Mouse (Mus musculus) cerebellum, adult 18-20 months (tissue): Measurements from ENCODE around the gene Garem2.
A peak's percentile ranks its signal among the peaks of the same experiment; 100 is the strongest.

ENCODE experiments used
- DNase-seq, 2 experiments: peaks; one replicate each; pipeline ENCODE4 v3.0.0; 2021

Gene Garem2

DNA sequence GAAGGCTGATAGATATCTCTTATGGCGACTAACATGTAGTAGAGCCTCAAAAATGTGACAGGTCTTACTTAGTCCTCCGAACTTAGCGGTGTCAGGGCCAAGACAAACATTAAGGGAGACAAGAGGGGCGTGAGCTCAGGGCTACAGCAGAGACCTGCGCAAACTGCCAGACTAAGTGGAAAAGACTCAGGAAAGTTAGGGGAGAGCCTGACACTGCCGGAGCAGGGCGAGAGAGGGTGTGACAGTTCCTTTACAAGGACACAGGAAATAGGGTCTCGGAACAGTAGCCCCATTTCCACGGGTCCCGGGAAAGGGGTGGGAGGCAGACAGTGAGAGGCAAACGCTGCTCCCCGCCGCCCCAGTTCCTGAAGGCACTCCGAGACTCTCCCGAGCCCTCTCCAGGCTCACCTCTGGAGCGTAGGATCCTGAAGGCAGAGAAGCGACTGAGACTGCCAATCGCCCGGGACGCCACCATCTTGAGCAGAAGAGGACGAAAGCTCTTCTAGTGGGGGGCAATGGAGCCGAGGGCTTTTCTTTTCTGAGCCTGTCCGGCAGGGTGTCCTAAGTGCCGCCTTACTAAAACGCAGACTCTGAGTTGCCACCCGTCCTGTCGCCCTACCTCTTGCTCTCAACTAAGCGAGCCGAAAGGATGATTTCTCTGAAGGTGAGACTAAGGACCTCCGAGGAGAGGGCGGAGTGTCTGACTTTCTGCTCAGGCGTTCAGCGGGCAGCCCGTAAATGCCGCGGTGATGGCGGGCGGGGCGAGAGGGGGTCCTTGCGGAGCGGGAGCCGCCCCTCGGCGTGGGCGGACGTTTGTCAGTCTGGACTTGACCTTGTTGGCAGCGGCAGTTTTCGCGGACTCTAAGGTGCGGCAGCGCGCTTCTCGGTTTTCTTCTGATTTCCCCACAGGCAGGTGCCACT, 49.8 kb downstream of the Garem2 start, which contains the start of the genes Hadha and Hadhb:
Gene Hadha, minus strand, starts transcription at position 689 of the 921 bp plus-strand sequence.
Gene Hadhb, plus strand, starts transcription at position 775 of the 921 bp plus-strand sequence.
- peak; percentile 90 to 94 for DNase-seq

- DNase-seq = no peak
Measured at GRCm38 (mm10) chr5:30155395-30155792, 50.4 kb downstream of the Garem2 start.

DNA sequence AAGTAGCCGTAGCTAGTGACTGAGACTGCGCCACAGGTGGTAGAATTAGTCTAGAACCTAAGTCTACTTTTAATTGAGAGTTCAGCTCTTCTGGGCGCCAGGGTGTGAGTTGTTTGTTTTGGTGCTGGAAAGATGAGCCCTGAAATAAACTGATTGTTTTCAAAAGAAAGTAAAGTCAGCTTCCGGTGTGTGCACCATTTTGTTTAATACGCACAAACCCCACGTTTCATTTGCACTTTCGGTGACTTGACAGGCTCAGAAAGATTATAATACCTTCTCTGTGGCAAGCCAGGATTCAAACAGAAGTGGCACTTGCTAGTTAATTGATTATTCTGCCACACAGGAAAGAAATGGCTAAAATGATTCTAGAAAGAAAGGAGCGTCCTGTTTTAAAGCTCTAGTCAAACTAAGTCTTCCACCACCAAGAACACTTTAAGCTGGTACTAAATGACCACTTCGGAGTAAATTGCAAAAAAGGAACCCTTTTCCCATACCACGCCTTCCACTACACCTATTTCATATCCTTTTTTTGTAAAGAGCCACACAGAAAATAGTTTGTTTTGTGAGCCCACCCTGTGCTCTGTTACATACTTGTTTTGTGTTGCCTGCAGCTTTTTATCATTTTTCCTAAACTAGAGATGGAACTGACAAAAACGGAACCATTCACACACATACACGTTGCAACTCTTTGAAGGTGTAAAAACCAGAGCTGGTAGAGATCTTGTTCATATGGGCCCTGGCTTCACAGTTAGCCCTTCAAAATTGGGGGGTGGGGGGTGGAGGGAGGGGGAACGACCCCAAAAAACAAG, 51.1 kb downstream of the Garem2 start:
- no peak for DNase-seq

DNA sequence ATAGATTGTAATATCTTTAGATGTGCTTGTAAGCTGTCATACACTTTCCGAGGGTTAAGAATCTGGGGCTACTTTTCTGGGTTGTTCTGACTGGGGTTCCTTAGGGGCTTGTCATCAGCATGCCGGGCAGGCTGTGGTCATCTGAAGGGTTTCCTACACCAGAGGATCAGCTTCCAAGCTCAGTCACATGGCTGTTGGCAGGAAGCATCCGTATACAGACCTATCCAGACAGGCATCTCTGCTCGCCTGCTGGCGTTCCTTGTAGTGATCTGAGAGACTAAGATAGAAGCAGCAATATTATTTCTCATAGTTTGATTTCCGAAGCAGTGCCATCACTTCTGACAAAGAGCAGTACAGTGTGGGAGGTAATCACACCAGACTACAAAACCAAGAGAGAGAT, 54.6 kb downstream of the Garem2 start:
- peak; percentile 28 to 52 for DNase-seq

- DNase-seq = no peak
Measured at GRCm38 (mm10) chr5:30161836-30162235, 56.9 kb downstream of the Garem2 start.

DNA sequence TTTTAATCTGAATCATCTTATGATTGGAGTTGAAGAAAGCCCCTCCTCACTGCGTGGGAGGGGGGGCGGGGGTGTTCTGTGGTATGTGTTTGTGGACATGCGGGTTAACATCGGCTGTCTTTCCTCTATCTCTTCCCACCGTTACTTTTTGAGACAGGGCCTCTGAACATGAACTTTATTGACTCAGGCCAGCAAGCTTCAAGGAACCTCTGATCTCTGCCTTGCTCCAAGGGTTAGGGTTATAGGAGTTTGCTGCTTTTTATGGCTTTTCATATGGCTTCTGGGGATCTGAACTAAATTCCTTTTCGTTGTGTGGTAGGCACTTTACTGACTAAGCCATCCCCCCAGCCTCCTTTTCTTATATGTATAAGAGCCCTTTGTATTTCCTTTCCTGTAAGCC, 57.4 kb downstream of the Garem2 start:
- no peak for DNase-seq

GRCm38 (mm10) chr5:30165234-30165946, 60.4 kb downstream of the Garem2 start:
- no peak for DNase-seq
